11 mouse cellular contexts compared by ENCODE assay signal in genomic region chr10:70799191-70799742, GRCm38 (mm10).
DNase-seq lines count a peak whose midpoint lies in the region; ATAC-seq and TF ChIP-seq lines count a peak whose summit lies in the region.
"Had no signal": no experiment of that assay in that cellular context is flagged by ENCODE, and none has a peak within 500 bp of the region (broad histone marks: within the 10 kb centered on the region; RNA-seq: fewer than 3 reads in every experiment).

No protein-coding gene starts in this region.

- no peak for ATAC-seq in heart, embryonic 15.5 days (replicated peaks; ENCODE audit: insufficient number of reproducible peaks, insufficient read depth, low FRiP score, low read depth)
- ATAC-seq in midbrain, embryonic 16.5 days = no peak
- ATAC-seq in stomach, postnatal 0 days (ENCODE audit: low FRiP score, low TSS enrichment) = no peak

- peak overlapping the region; percentile 16; the same call in 1 of the 2 replicates for H3K27ac ChIP-seq in heart, embryonic 15.5 days
- no peak overlapping the region for H3K27ac ChIP-seq in midbrain, embryonic 16.5 days (ENCODE audit: low read length)
- H3K27ac ChIP-seq in stomach, postnatal 0 days (replicated peaks) = no peak overlapping the region
- H3K27ac ChIP-seq: liver, embryonic 15.5 days had no signal

- H3K4me1 ChIP-seq in heart, embryonic 15.5 days (replicated peaks) = no peaks in the 10 kb centered on the region
- peaks cover 3% of the 10 kb centered on the region; the same call in 1 of the 2 replicates for H3K4me1 ChIP-seq in midbrain, embryonic 16.5 days (ENCODE audit: control insufficient read depth, insufficient read depth, low read length)
- H3K4me1 ChIP-seq in stomach, postnatal 0 days (replicated peaks; ENCODE audit: control insufficient read depth, insufficient read depth) = no peaks in the 10 kb centered on the region
- H3K4me1 ChIP-seq: liver, embryonic 15.5 days had no signal

- TF ChIP-seq EP300 in stomach, postnatal 0 days (optimal IDR thresholded peaks at IDR 0.05) = no peak

- no peaks in the 10 kb centered on the region for H3K9me3 ChIP-seq in heart, embryonic 15.5 days (replicated peaks)
- no peaks in the 10 kb centered on the region for H3K9me3 ChIP-seq in midbrain, embryonic 16.5 days (replicated peaks; ENCODE audit: control insufficient read depth, low read length, poor library complexity, severe bottlenecking)
- H3K9me3 ChIP-seq in stomach, postnatal 0 days (ENCODE audit: control insufficient read depth, low read length) = no peaks in the 10 kb centered on the region
- H3K9me3 ChIP-seq: liver, embryonic 15.5 days had no signal

- no peak overlapping the region for H3K4me3 ChIP-seq in heart, embryonic 15.5 days
- H3K4me3 ChIP-seq in midbrain, embryonic 16.5 days (ENCODE audit: low read depth, low read length) = no peak overlapping the region
- no peak overlapping the region for H3K4me3 ChIP-seq in stomach, postnatal 0 days (ENCODE audit: low read depth, low read length)
- H3K4me3 ChIP-seq: liver, embryonic 15.5 days had no signal

- DNase-seq in layer of hippocampus, adult 18-20 months (ENCODE audit: low spot score in 2 of 2) = peak; percentile 37 to 53
- no peak for DNase-seq in layer of hippocampus, adult 9-10 months (ENCODE audit: low spot score)
- DNase-seq in brain, adult 2 months (ENCODE audit: low read depth, low spot score) = peak; percentile 97
- DNase-seq in right cerebral cortex, postnatal 10 days (ENCODE audit: low spot score in 2 of 2) = peak; percentile 68 to 77
- DNase-seq in stomach, postnatal 0 days (ENCODE audit: low spot score) = no peak
- DNase-seq in cerebellum, postnatal 25 days = no peak
- DNase-seq: cerebellum, adult 9-10 months had no signal

- no peak overlapping the region for H3K4me2 ChIP-seq in heart, embryonic 15.5 days
- H3K4me2 ChIP-seq in midbrain, embryonic 16.5 days (ENCODE audit: low read length) = no peak overlapping the region
- no peak overlapping the region for H3K4me2 ChIP-seq in stomach, postnatal 0 days (replicated peaks; ENCODE audit: low read depth)
- H3K4me2 ChIP-seq: liver, embryonic 15.5 days had no signal

- TF ChIP-seq CTCF in stomach, postnatal 0 days (IDR thresholded peaks at IDR 0.05; ENCODE audit: low read depth) = no peak

- 59% methylated on average over 11 of the region's 11 CpGs for WGBS in heart, embryonic 15.5 days
- WGBS in midbrain, embryonic 16.5 days = 92% methylated on average over 11 of the region's 11 CpGs
- 81% methylated on average over 11 of the region's 11 CpGs for WGBS in stomach, postnatal 0 days

- no peaks in the 10 kb centered on the region for H3K36me3 ChIP-seq in heart, embryonic 15.5 days
- H3K36me3 ChIP-seq in midbrain, embryonic 16.5 days (ENCODE audit: control insufficient read depth, insufficient read depth, low read length) = no peaks in the 10 kb centered on the region
- H3K36me3 ChIP-seq in stomach, postnatal 0 days (ENCODE audit: control insufficient read depth, insufficient read depth, low read length) = no peaks in the 10 kb centered on the region
- H3K36me3 ChIP-seq: G1E; liver, embryonic 15.5 days had no signal

- H3K27me3 ChIP-seq in heart, embryonic 15.5 days = no peaks in the 10 kb centered on the region
- no peaks in the 10 kb centered on the region for H3K27me3 ChIP-seq in midbrain, embryonic 16.5 days (ENCODE audit: control insufficient read depth, insufficient read depth, low read depth, low read length)
- H3K27me3 ChIP-seq in stomach, postnatal 0 days (ENCODE audit: control insufficient read depth, insufficient read depth, low read length) = no peaks in the 10 kb centered on the region
- H3K27me3 ChIP-seq: liver, embryonic 15.5 days had no signal

- no peak overlapping the region for H3K9ac ChIP-seq in heart, embryonic 15.5 days
- H3K9ac ChIP-seq in midbrain, embryonic 16.5 days (ENCODE audit: low read depth, low read length) = no peak overlapping the region
- no peak overlapping the region for H3K9ac ChIP-seq in stomach, postnatal 0 days (ENCODE audit: low read length)
- H3K9ac ChIP-seq: liver, embryonic 15.5 days had no signal

Comparison
In these comparisons a context has a peak if more than half of its experiments do, and no peak if none do; other contexts are left out.
1. DNase-seq: peak in layer of hippocampus, adult 18-20 months (2 of 2), brain, adult 2 months (single experiment) and right cerebral cortex, postnatal 10 days (2 of 2); none in layer of hippocampus, adult 9-10 months (single experiment), stomach, postnatal 0 days (single experiment) and cerebellum, postnatal 25 days (0 of 2).